Mouse (Mus musculus) stomach, postnatal 0 days (tissue): ENCODE data around the gene Krcc1. TPM values are rescaled to one million over a fixed set of nuclear protein-coding genes. Genes with fewer than 3 reads are reported as not detected.
"Not testable (repeated sequence)": the region's sequence is repeated elsewhere in the genome, so short reads cannot be mapped to it uniquely, and the experiment has no call there.

Experiments
- ATAC-seq: fragments of 200-750 bp; cut with Nextera tagmentation; 2 replicates; pipeline ENCODE4 v1.8.0; 2017; ENCODE audit not compliant: low FRiP score, low TSS enrichment
- DNase-seq: peaks from one replicate; pipeline ENCODE4 v3.0.0-alpha.2; 2016; ENCODE audit warnings: low spot score
- H3K27ac ChIP-seq: fragments of 300-500 bp; sonication (generic); replicated peaks from 2 replicates; pipeline ENCODE4 v1.5.1; 2014; ENCODE audit warnings: mild to moderate bottlenecking, control low read depth
- H3K27me3 ChIP-seq: fragments of 300-500 bp; sonication (generic); 2 replicates; pipeline ENCODE4 v1.6.1; 2014; ENCODE audit warnings: low read length; ENCODE audit not compliant: control insufficient read depth, insufficient read depth
- H3K36me3 ChIP-seq: fragments of 300-500 bp; sonication (generic); 2 replicates; pipeline ENCODE4 v1.6.1; 2014; ENCODE audit warnings: low read length, mixed read lengths; ENCODE audit not compliant: control insufficient read depth, insufficient read depth
- H3K4me1 ChIP-seq: fragments of 300-500 bp; sonication (generic); replicated peaks from 2 replicates; pipeline ENCODE4 v1.6.1; 2014; ENCODE audit warnings: antibody characterized with exemption; ENCODE audit not compliant: control insufficient read depth, insufficient read depth
- H3K4me2 ChIP-seq: fragments of 300-500 bp; sonication (generic); replicated peaks from 2 replicates; pipeline ENCODE4 v1.6.1; 2014; ENCODE audit warnings: low read depth, mild to moderate bottlenecking, control low read depth, moderate library complexity
- H3K4me3 ChIP-seq: fragments of 300-500 bp; sonication (generic); 2 replicates; pipeline ENCODE4 v1.5.1; 2014; ENCODE audit warnings: low read depth, low read length, control low read depth
- H3K9ac ChIP-seq: fragments of 300-500 bp; sonication (generic); 2 replicates; pipeline ENCODE4 v1.6.1; 2014; ENCODE audit warnings: mild to moderate bottlenecking, low read length, control low read depth, mixed read lengths
- H3K9me3 ChIP-seq: fragments of 300-500 bp; sonication (generic); 2 replicates; pipeline ENCODE4 v1.6.1; 2016; ENCODE audit warnings: low read length; ENCODE audit not compliant: control insufficient read depth
- CTCF ChIP-seq: IDR thresholded peaks from 2 replicates; pipeline ENCODE4 v1.5.1; 2016; ENCODE audit warnings: antibody characterized with exemption, low read depth, mild to moderate bottlenecking, moderate library complexity
- EP300 ChIP-seq: optimal IDR thresholded peaks from 2 replicates; pipeline ENCODE3; 2016; ENCODE audit warnings: antibody characterized with exemption
- WGBS: fragments of 180-500 bp; shearing (Covaris S2); extraction: QIAGEN DNeasy Blood & Tissue Kit; methylation state at CpG from one replicate; pipeline ENCODE4 v1.1.7; 2014; 5-methylcytosine and 5-hydroxymethylcytosine counted together
- microRNA-seq: library from miRNA; unstranded; fragments of <30 nt; microRNA quantifications from one replicate; pipeline ENCODE4, GENCODE M21; 2016
- polyA plus RNA-seq: library from polyadenylated mRNA; unstranded; fragments of >200 nt; fragmentation: Nextera tagmentation; extraction: Ambion mirVana; gene quantifications from 2 replicates; pipeline ENCODE4 v1.2.1, GENCODE M21; 2015

The Krcc1 gene
- polyA plus RNA-seq, 1 experiment from 2014 or later: 79.7 TPM

DNA sequence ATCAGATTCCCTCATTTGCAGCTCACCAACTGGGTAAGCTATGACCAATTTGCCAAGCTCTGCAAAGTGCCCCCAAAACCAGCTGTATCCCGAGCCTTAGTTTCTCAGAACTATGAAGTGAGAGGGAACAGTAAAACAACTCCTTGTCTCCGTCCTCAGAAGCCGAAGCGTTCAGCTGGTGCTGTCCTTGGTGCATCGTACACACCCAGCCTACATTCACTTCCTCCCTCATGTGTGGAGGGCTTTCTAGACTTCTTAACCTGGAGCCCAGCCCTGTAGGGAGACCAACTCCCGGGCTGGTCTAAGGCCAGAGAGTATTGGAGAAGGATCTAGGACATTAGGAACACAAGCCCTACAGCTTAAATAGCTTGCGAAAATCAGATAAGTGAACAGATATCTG is 59.0 kb downstream of the Krcc1 start:
- Histone ChIP-seq H3K9ac (no peak overlapping the region), H3K36me3 (no peaks in the 10 kb centered on the region), H3K9me3 (no peaks in the 10 kb centered on the region), H3K4me2 (no peak overlapping the region), H3K27ac (no peak overlapping the region), H3K4me3 (no peak overlapping the region), H3K27me3 (no peaks in the 10 kb centered on the region), H3K4me1 (no peaks in the 10 kb centered on the region)
- TF ChIP-seq EP300: no peak
- no peak for TF ChIP-seq CTCF
- DNase-seq (no peak), ATAC-seq (no peak)
- WGBS: 74% methylated on average over 7 of the region's 7 CpGs

DNA sequence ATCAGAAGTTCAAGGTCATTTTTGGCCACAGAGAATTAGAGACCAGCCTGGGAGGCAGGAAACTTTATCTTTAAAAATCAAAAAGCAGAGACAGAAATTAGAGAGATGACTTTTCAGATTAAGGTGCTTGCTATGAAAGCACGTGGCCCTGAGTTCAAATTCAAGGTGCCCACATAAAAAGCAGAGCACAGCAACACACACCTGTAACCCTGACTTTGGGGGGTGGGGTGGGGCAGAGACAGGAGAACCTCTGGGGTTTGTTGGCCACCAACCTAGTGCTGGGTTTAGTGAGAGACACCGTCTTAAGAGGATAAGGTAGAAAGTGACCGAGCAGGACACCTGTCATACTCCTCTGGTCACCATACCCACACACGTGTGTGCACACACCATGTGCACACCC is 60.0 kb downstream of the Krcc1 start:
- 88% methylated on average over 1 of the region's 4 CpGs for WGBS

GRCm38 (mm10) chr6:71332236-71332965 is 60.9 kb downstream of the Krcc1 start:
- no peak overlapping the region for H3K9ac ChIP-seq
- H3K27ac ChIP-seq: no peak overlapping the region
- H3K36me3 ChIP-seq: no peaks in the 10 kb centered on the region
- H3K4me1 ChIP-seq: no peaks in the 10 kb centered on the region
- no peak for TF ChIP-seq CTCF
- no peaks in the 10 kb centered on the region for H3K27me3 ChIP-seq
- DNase-seq (no peak), ATAC-seq (no peak)
- H3K4me2 ChIP-seq: no peak overlapping the region
- no peaks in the 10 kb centered on the region for H3K9me3 ChIP-seq
- WGBS: 72% methylated on average over 11 of the region's 11 CpGs
- no peak overlapping the region for H3K4me3 ChIP-seq

More for the DNA sequence above, 60.0 kb downstream of the Krcc1 start:
- not testable (repeated sequence) for H3K4me2 ChIP-seq, H3K4me1 ChIP-seq, H3K36me3 ChIP-seq, H3K9me3 ChIP-seq, H3K27ac ChIP-seq, H3K4me3 ChIP-seq, H3K9ac ChIP-seq, DNase-seq, H3K27me3 ChIP-seq, ATAC-seq

GRCm38 (mm10) chr6:71333031-71333430 is 61.6 kb downstream of the Krcc1 start:
- ATAC-seq (no peak), DNase-seq (no peak)
- Histone ChIP-seq H3K36me3 (no peaks in the 10 kb centered on the region), H3K27me3 (no peaks in the 10 kb centered on the region), H3K4me2 (no peak overlapping the region), H3K27ac (no peak overlapping the region), H3K9me3 (no peaks in the 10 kb centered on the region), H3K9ac (no peak overlapping the region), H3K4me1 (no peaks in the 10 kb centered on the region), H3K4me3 (no peak overlapping the region)
- no peak for TF ChIP-seq EP300
- TF ChIP-seq CTCF: no peak
- 82% methylated on average over 3 of the region's 3 CpGs for WGBS

DNA sequence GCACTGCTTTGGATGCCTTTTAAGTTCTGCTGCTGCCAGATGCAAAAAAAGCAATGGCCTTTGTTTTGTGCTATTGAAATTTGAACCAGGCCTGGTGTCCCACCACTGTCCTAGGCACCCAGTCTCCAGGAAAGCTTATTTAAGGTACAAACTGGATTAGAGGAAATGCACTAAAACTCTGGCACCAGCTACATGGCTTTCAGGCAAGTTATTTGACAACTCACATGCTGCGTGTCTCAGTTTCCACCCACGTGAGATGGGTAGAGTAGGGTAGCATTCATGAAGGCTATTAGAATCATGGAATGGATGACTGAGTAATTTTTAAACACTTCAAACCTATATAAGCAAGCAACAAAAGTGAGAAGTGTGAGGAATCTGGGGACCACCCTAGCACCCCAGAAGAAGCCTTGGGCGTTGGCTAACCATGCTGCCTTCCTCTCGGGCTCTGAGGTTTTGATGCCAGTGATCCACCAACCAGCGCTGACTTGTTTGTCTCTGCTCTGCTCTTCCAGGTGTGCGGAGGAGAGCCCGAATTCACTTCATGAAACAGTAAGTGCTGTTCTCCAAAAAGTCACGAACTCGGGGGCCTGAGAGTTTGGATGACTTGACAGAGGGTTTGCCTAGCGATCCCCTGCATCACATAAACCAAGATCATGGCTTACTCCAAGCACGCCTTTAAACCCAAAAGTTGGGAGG is 62.2 kb downstream of the Krcc1 start:
- no peaks in the 10 kb centered on the region for H3K4me1 ChIP-seq
- H3K36me3 ChIP-seq: no peaks in the 10 kb centered on the region
- no peak for ATAC-seq
- 91% methylated on average over 11 of the region's 11 CpGs for WGBS
- no peak for TF ChIP-seq EP300
- no peak for TF ChIP-seq CTCF
- no peak overlapping the region for H3K4me2 ChIP-seq
- no peak overlapping the region for H3K4me3 ChIP-seq
- no peaks in the 10 kb centered on the region for H3K27me3 ChIP-seq
- no peaks in the 10 kb centered on the region for H3K9me3 ChIP-seq
- no peak for DNase-seq
- no peak overlapping the region for H3K9ac ChIP-seq
- no peak overlapping the region for H3K27ac ChIP-seq

Small RNA genes within 50 kb of the gene (microRNA-seq; reads per million reads assigned to microRNA genes)
- 13.2 reads per million, percentile 21 among the genes with 10 or more reads in this experiment for gene Mir8112

Other genes starting within 250 kb of the Krcc1 start
- 10.0 TPM in 2 replicates for gene Thnsl2, start 127.2 kb upstream of the Krcc1 start, polyA plus RNA-seq
- 208 and 210 TPM in 2 replicates for gene Fabp1, start 71.8 kb upstream of the Krcc1 start, polyA plus RNA-seq
- 0.30 and 0.56 TPM in 2 replicates for gene Smyd1, start 50.6 kb downstream of the Krcc1 start, polyA plus RNA-seq
- gene Cd8b1, start 51.1 kb downstream of the Krcc1 start, polyA plus RNA-seq: not detected in 2 replicates
- 0.04 TPM in 1 of 2 replicates, not detected in the other for gene Cd8a, start 101.8 kb downstream of the Krcc1 start, polyA plus RNA-seq
- gene Rmnd5a, start 169.0 kb downstream of the Krcc1 start, polyA plus RNA-seq: 11.3 and 13.5 TPM in 2 replicates
- gene Rnf103, start 222.2 kb downstream of the Krcc1 start, polyA plus RNA-seq: 25.4 and 25.9 TPM in 2 replicates